Mouse (Mus musculus): Measurements from ENCODE around the gene Olfr799.

The Olfr799 gene

DNA sequence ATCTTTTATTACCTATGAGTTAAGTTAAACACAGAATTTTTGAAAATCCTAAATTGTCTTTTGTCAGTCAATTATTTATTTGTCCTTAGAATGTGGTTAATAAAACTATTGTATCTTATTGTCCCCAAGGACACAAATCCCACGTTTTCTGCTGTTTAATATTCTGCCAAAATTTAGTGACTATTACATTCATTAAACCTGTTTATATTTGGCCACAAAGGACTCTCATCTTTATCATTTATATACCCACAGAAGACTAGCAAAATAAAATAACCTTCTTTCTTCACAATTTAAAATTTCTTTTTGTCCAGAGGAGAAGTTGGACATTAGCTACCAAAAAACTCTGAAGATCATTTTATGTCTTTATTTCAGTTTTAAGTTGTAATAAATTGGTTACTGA, at the start of gene Olfr799:
Olfr799 (plus strand) TSS at position 301 of the 400 bp plus-strand sequence.
- no peak for DNase-seq

DNA sequence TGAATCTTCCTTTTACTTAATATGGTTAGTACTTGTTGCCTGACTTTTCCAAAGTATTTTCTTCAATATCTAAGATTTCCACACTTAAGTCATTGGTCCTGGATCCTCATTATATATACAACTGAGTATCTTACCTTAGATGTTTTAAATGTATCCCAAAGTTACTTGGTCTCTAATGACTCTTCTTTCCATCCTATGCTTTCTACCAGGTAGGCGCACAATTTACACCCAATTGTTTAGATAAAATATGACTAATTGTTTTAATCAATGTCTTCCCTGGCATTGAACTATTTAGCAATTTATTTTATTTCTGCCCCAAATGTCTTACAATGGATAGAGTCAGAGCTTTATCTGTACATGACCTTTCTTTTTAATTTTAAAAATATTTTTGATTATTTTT, 24.8 kb upstream of the Olfr799 start, which contains the start of gene Olfr796:
Olfr796 (minus strand) TSS at position 101 of the 400 bp plus-strand sequence.
- no peak for DNase-seq

DNA sequence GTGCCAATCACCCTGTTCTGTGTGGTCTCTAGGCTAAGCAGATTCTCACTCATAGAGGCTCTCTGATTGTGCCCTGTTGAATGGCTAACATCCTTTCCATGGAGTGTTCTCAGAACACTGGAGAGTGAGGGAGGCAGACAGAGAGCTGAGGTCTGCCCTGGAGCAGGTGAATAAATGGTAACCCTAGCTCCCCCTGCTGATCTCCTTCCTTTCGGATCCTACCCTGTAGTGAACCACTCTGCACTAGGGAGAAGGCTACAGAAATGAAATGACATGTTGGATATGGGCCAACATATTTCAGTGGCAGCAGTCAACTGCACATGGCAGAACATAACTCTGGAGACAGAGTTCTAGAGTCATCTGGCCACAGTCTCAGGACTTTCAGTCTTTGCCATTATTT, 15.6 kb upstream of the Olfr799 start:
- no peak for DNase-seq

DNA sequence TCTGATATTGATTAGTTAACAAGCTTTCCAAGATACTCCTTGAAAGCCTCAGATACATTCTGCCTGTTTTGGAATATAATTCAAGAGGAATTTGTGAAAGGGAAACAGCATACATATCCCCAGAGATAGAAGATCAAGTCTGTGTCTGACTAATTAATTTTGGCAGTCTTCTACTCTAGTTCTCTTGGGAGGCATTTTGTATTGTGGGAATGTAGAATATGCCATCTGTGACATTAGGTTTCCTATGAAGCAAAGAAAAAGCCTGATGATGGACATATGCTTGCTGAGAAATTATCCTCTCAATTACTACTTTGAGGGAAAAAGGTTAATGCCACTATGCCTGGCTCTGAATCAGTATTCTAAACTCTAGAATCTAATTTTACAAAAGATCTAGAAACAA, 14.0 kb upstream of the Olfr799 start:
- DNase-seq, result no peak

DNA sequence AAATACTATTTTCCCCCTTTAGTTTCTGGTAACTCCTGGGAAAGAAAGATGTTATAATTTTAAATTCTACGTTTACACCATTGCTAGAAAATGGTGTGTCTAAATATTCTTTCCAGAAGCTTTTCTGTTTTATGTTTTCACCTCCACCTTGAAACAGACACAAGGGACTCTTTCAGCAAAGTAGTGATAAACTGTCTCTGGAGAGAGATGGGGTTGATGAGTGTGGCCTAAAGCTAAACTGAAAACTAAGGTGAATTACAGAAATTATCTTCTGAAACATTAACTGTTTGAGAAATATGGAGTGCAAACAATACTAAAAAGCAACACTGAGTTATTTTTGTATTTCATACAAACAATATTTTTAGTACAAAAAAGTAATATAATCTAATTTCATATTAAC, 9.4 kb upstream of the Olfr799 start, which contains the start of gene Olfr798:
Olfr798 (minus strand) TSS at position 101 of the 400 bp plus-strand sequence.
- DNase-seq, result no peak

DNA sequence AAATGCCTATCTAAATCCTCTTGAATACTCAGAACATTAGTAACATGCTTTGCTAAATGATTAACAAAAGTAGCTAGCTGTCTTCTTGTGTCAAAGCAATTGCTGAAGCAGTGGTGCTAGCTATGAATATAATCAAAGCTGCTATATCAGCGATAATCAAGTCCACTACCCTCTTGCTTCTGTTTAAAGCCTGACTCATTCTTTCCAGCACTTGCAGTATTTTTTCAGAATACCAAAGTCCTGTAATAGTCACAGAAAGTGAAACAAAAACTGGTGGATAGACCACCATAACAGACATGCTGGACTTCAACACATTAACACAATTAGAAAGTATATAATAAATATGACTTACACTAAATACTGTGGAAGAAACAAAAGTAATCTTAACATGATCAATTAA, 14.5 kb downstream of the Olfr799 start:
- no peak for DNase-seq

DNA sequence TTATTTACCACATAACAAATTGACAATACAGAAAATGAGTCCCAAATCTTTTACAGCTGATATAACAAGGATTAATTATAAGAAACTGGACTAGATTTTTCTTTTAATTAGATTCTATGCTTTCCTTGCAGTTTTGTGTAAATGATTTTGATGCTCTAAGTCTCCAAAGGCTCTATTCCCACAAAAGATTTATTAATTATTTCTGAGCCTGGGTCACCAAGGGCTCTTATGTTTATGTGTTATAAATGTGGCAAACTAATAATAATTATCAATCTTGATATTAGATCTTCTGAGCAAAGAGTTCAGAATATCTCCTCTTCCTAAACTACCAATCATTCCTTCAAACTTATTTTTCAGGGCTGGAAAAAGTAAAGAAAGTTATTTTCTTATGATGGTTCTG, 20.1 kb downstream of the Olfr799 start, which contains the start of gene Olfr800:
Olfr800 (plus strand) TSS at position 301 of the 400 bp plus-strand sequence.
- DNase-seq, result no peak

DNA sequence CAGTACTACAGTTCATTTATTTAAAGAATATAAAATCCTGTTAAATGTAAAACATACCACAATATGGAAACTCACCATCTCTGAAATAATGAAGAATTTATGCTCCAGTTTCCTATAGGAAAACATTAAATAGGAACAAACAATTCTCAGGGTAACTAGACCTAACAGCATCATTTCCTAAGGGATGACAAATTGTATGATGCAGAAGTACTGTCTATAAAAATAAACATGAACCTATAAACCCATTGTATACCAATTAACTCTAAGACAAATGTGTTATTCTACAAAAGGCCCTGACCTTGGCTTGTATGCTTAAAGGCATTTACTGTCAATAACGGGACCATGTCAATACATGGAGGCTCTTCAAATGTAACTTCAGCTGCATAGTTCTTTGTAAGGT, 36.5 kb downstream of the Olfr799 start, which contains the start of gene Olfr801:
Olfr801 (minus strand) TSS at position 101 of the 400 bp plus-strand sequence.
- DNase-seq, result no peak

DNA sequence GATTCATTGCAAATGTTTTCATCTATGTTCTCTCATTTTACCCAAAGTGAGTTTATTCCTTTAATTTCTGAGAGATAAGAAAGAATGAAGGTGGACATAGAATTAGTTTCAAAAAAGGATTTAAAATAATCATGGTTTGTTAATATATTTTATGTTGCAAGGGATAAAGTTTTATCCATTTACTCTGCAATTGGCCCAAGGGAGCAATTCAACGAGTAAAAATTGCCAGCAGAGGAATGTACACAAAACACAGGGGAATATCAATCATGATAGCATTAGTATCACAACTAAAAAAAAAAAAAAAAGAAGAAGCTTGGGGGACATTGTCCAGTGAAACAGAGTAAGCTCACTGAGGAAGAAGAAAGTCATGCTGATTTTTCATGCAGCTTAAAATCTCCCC, 50.8 kb downstream of the Olfr799 start, which contains the start of gene Olfr802:
Olfr802 (minus strand) TSS at position 101 of the 400 bp plus-strand sequence.
- DNase-seq, result no peak

DNA sequence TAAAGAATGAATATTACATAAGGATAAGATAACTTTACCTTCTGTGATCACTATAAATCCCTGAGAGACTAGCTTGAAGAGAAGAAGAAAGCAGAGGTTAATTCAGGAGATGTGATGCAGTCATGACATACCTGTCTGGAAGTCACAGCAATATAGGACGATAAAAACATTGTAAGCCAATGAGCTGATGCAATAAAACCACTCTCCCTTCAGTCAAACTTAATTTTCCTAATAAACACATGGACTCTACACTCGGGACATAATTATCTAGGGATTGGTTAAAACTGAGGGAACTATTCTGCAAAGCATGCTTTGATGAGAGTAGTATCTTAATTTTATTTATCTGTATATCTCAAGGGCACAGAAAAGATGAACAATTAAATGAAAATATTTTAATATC, 56.9 kb downstream of the Olfr799 start, which contains the start of gene Olfr803:
Olfr803 (minus strand) TSS at position 101 of the 400 bp plus-strand sequence.
- no peak for DNase-seq
